Mouse (Mus musculus): Measurements from ENCODE around the gene Xpr1. TPM values are rescaled to one million over a fixed set of nuclear protein-coding genes. Genes with fewer than 3 reads are reported as not detected.
A peak's percentile ranks its signal among the peaks of the same experiment; 100 is the strongest.

The Xpr1 gene
- polyA plus RNA-seq, 1 experiment from 2014 or later = 10.5 TPM

GRCm38 (mm10) chr1:155233378-155233777 is 183.8 kb downstream of the Xpr1 start:
- H3K27ac ChIP-seq = peak overlapping the region; percentile 83
- no peaks in the 10 kb centered on the region for H3K9me3 ChIP-seq (replicated peaks)
- WGBS = 66% methylated on average over 9 of the region's 9 CpGs
- H3K4me3 ChIP-seq (replicated peaks) = no peak overlapping the region
- H3K36me3 ChIP-seq = peaks cover 4% of the 10 kb centered on the region; the same call in 1 of the 2 replicates
- no peaks in the 10 kb centered on the region for H3K27me3 ChIP-seq
- H3K4me2 ChIP-seq = no peak overlapping the region
- no peak overlapping the region for H3K9ac ChIP-seq
- peaks cover 86% of the 10 kb centered on the region for H3K4me1 ChIP-seq
- ATAC-seq (replicated peaks; ENCODE audit: low FRiP score) = no peak

GRCm38 (mm10) chr1:155232786-155233185 is 184.4 kb downstream of the Xpr1 start:
- WGBS = 44% methylated on average over 6 of the region's 6 CpGs
- no peak for ATAC-seq (replicated peaks; ENCODE audit: low FRiP score)
- H3K27ac ChIP-seq = peak overlapping the region; percentile 83
- no peak overlapping the region for H3K4me2 ChIP-seq
- peaks cover 80% of the 10 kb centered on the region for H3K4me1 ChIP-seq
- H3K9ac ChIP-seq = no peak overlapping the region
- no peaks in the 10 kb centered on the region for H3K27me3 ChIP-seq
- H3K4me3 ChIP-seq (replicated peaks) = no peak overlapping the region
- H3K36me3 ChIP-seq = peaks cover 4% of the 10 kb centered on the region; the same call in 1 of the 2 replicates
- no peaks in the 10 kb centered on the region for H3K9me3 ChIP-seq (replicated peaks)

GRCm38 (mm10) chr1:155232385-155232784 is 184.8 kb downstream of the Xpr1 start:
- Histone ChIP-seq H3K27ac (peak overlapping the region; percentile 83), H3K9me3 (replicated peaks) (no peaks in the 10 kb centered on the region), H3K4me1 (peaks cover 76% of the 10 kb centered on the region), H3K36me3 (peaks cover 4% of the 10 kb centered on the region; the same call in 1 of the 2 replicates), H3K27me3 (no peaks in the 10 kb centered on the region), H3K4me2 (no peak overlapping the region), H3K9ac (no peak overlapping the region), H3K4me3 (replicated peaks) (no peak overlapping the region)
- no peak for ATAC-seq (replicated peaks; ENCODE audit: low FRiP score)
- 54% methylated on average over 12 of the region's 12 CpGs for WGBS

- Histone ChIP-seq H3K9ac (no peak overlapping the region), H3K4me2 (0 out of 2 replicates have a peak overlapping the region, but pooled peaks have one; percentile 17), H3K27me3 (no peaks in the 10 kb centered on the region), H3K9me3 (replicated peaks) (no peaks in the 10 kb centered on the region), H3K27ac (peak overlapping the region; percentile 85), H3K36me3 (peaks cover 22% of the 10 kb centered on the region; the same call in 1 of the 2 replicates), H3K4me3 (replicated peaks) (no peak overlapping the region), H3K4me1 (peaks cover 55% of the 10 kb centered on the region)
- 22% methylated on average over 14 of the region's 14 CpGs for WGBS
- ATAC-seq (replicated peaks; ENCODE audit: low FRiP score) = peak; percentile 34; the same call in 1 of the 2 replicates
Observed at GRCm38 (mm10) chr1:155229464-155230411, 187.5 kb downstream of the Xpr1 start.

Small RNAs within 50 kb of the gene (microRNA-seq; reads per million reads assigned to microRNA genes)
- not detected for gene Gm22569

Other genes starting within 250 kb of the Xpr1 start
- gene BC034090, start 173.0 kb downstream of the Xpr1 start, polyA plus RNA-seq (2015; fragmentation: Nextera tagmentation; extraction: Ambion mirVana) = 7.0 and 7.2 TPM in 2 replicates
- gene Acbd6, start 140.7 kb upstream of the Xpr1 start, polyA plus RNA-seq (2015; fragmentation: Nextera tagmentation; extraction: Ambion mirVana) = 73.5 and 74.3 TPM in 2 replicates

All from kidney, embryonic 15.5 days (tissue).